In genomic region chr7:46459200-46459599, GRCm38 (mm10) we compare ENCODE assay signal across 14 mouse cellular contexts.
DNase-seq lines count a peak whose midpoint lies in the region; ATAC-seq lines count a peak whose summit lies in the region.
"Had no signal": no experiment of that assay in that cellular context is flagged by ENCODE, and none has a peak within 500 bp of the region (broad histone marks: within the 10 kb centered on the region; RNA-seq: fewer than 3 reads in every experiment).

No protein-coding gene starts in this region.

- 0 out of 2 replicates have a peak, but pooled peaks cover 3% of the 10 kb centered on the region for H3K9me3 ChIP-seq in neural tube, embryonic 12.5 days
- no peaks in the 10 kb centered on the region for H3K9me3 ChIP-seq in hindbrain, embryonic 15.5 days
- no peaks in the 10 kb centered on the region for H3K9me3 ChIP-seq in neural tube, embryonic 15.5 days (replicated peaks)
- H3K9me3 ChIP-seq in liver, embryonic 11.5 days (ENCODE audit: control insufficient read depth, low read length) = no peaks in the 10 kb centered on the region
- H3K9me3 ChIP-seq: embryonic facial prominence, embryonic 10.5 days; liver, embryonic 13.5 days had no signal

- no peaks in the 10 kb centered on the region for H3K36me3 ChIP-seq in neural tube, embryonic 12.5 days
- no peaks in the 10 kb centered on the region for H3K36me3 ChIP-seq in hindbrain, embryonic 15.5 days
- H3K36me3 ChIP-seq in neural tube, embryonic 15.5 days = no peaks in the 10 kb centered on the region
- no peaks in the 10 kb centered on the region for H3K36me3 ChIP-seq in liver, embryonic 11.5 days (ENCODE audit: control insufficient read depth, insufficient read depth, low read length)
- H3K36me3 ChIP-seq: embryonic facial prominence, embryonic 10.5 days; heart, embryonic 15.5 days; liver, embryonic 13.5 days had no signal

- peak; percentile 44; the same call in 1 of the 2 replicates for ATAC-seq in neural tube, embryonic 12.5 days (ENCODE audit: low FRiP score, low read depth)
- ATAC-seq in hindbrain, embryonic 15.5 days (ENCODE audit: low FRiP score, low read depth) = peak; percentile 57
- ATAC-seq in neural tube, embryonic 15.5 days (ENCODE audit: low FRiP score) = peak; percentile 57
- no peak for ATAC-seq in liver, embryonic 11.5 days (replicated peaks; ENCODE audit: low FRiP score)
- ATAC-seq: CD4-positive, CD25-positive, alpha-beta regulatory T cell, adult 4 months had no signal

- intact Hi-C loops in heart, postnatal 10 days (cut with DNase I) = no loop called here

- peaks cover 7% of the 10 kb centered on the region for H3K4me1 ChIP-seq in neural tube, embryonic 12.5 days
- peaks cover 24% of the 10 kb centered on the region for H3K4me1 ChIP-seq in hindbrain, embryonic 15.5 days (replicated peaks)
- peaks cover 26% of the 10 kb centered on the region for H3K4me1 ChIP-seq in neural tube, embryonic 15.5 days
- no peaks in the 10 kb centered on the region for H3K4me1 ChIP-seq in liver, embryonic 11.5 days (replicated peaks; ENCODE audit: control insufficient read depth, insufficient read depth, low read length)
- H3K4me1 ChIP-seq: heart, embryonic 15.5 days; liver, embryonic 13.5 days had no signal

- H3K27ac ChIP-seq in neural tube, embryonic 12.5 days = no peak overlapping the region
- peak overlapping the region; percentile 75 for H3K27ac ChIP-seq in hindbrain, embryonic 15.5 days (replicated peaks)
- peak overlapping the region; percentile 54 for H3K27ac ChIP-seq in neural tube, embryonic 15.5 days (replicated peaks)
- H3K27ac ChIP-seq in liver, embryonic 11.5 days (ENCODE audit: low read depth, low read length) = no peak overlapping the region
- H3K27ac ChIP-seq: embryonic facial prominence, embryonic 10.5 days; heart, embryonic 15.5 days; liver, embryonic 13.5 days had no signal

- DNase-seq in neural tube, embryonic 10.5 days (ENCODE audit: extremely low spot score, low spot score) = no peak
- peak; percentile 91 to 95 for DNase-seq in cerebellum, postnatal 10 days
- DNase-seq in heart, postnatal 10 days = no peak
- DNase-seq in adrenal gland, adult 8-10 months = no peak
- DNase-seq in liver, embryonic 11.5 days (ENCODE audit: low spot score) = no peak
- DNase-seq: kidney, adult 11 months; liver, embryonic 13.5 days; lung, postnatal 10 days had no signal

- no peaks in the 10 kb centered on the region for H3K27me3 ChIP-seq in neural tube, embryonic 12.5 days (replicated peaks)
- no peaks in the 10 kb centered on the region for H3K27me3 ChIP-seq in hindbrain, embryonic 15.5 days
- H3K27me3 ChIP-seq in neural tube, embryonic 15.5 days (replicated peaks) = no peaks in the 10 kb centered on the region
- no peaks in the 10 kb centered on the region for H3K27me3 ChIP-seq in liver, embryonic 11.5 days (replicated peaks; ENCODE audit: control insufficient read depth, insufficient read depth, low read length)
- H3K27me3 ChIP-seq: heart, embryonic 15.5 days; liver, embryonic 13.5 days had no signal

- WGBS in neural tube, embryonic 12.5 days = 79% methylated on average over 2 of the region's 2 CpGs
- 71% methylated on average over 2 of the region's 2 CpGs for WGBS in hindbrain, embryonic 15.5 days
- WGBS in neural tube, embryonic 15.5 days = 81% methylated on average over 2 of the region's 2 CpGs
- 88% methylated on average over 2 of the region's 2 CpGs for WGBS in liver, embryonic 11.5 days

- H3K9ac ChIP-seq in neural tube, embryonic 12.5 days = no peak overlapping the region
- H3K9ac ChIP-seq in hindbrain, embryonic 15.5 days = no peak overlapping the region
- no peak overlapping the region for H3K9ac ChIP-seq in neural tube, embryonic 15.5 days (replicated peaks)
- H3K9ac ChIP-seq in liver, embryonic 11.5 days (ENCODE audit: low read depth, low read length) = no peak overlapping the region
- H3K9ac ChIP-seq: heart, embryonic 15.5 days; liver, embryonic 13.5 days had no signal

- no peak overlapping the region for H3K4me2 ChIP-seq in neural tube, embryonic 12.5 days (replicated peaks)
- no peak overlapping the region for H3K4me2 ChIP-seq in hindbrain, embryonic 15.5 days
- no peak overlapping the region for H3K4me2 ChIP-seq in neural tube, embryonic 15.5 days
- no peak overlapping the region for H3K4me2 ChIP-seq in liver, embryonic 11.5 days
- H3K4me2 ChIP-seq: heart, embryonic 15.5 days; liver, embryonic 13.5 days had no signal

- H3K4me3 ChIP-seq in neural tube, embryonic 12.5 days = no peak overlapping the region
- H3K4me3 ChIP-seq in hindbrain, embryonic 15.5 days = no peak overlapping the region
- no peak overlapping the region for H3K4me3 ChIP-seq in neural tube, embryonic 15.5 days (replicated peaks)
- H3K4me3 ChIP-seq in liver, embryonic 11.5 days (ENCODE audit: low read depth, low read length) = no peak overlapping the region
- H3K4me3 ChIP-seq: embryonic facial prominence, embryonic 10.5 days; heart, embryonic 15.5 days; liver, embryonic 13.5 days had no signal

Comparison
In these comparisons a context has a peak if more than half of its experiments do, and no peak if none do; other contexts are left out.
1. H3K27ac ChIP-seq: peak in hindbrain, embryonic 15.5 days (single experiment) and neural tube, embryonic 15.5 days (single experiment); none in neural tube, embryonic 12.5 days (single experiment) and liver, embryonic 11.5 days (single experiment).
2. DNase-seq: peak in cerebellum, postnatal 10 days (2 of 2); none in neural tube, embryonic 10.5 days (single experiment), heart, postnatal 10 days (0 of 2), adrenal gland, adult 8-10 months (single experiment) and liver, embryonic 11.5 days (single experiment).